Mouse (Mus musculus) embryonic facial prominence, embryonic 13.5 days (tissue): ENCODE results near the gene Usp36. TPM values are rescaled to one million over a fixed set of nuclear protein-coding genes. Genes with fewer than 3 reads are reported as not detected.

Source experiments
- ATAC-seq: fragments of 200-750 bp; cut with Nextera tagmentation; 2 replicates; pipeline ENCODE4 v1.8.0; 2017; ENCODE audit warnings: low read depth; ENCODE audit not compliant: insufficient number of reproducible peaks, insufficient read depth, low FRiP score, low TSS enrichment
- H3K27ac ChIP-seq: fragments of 300-500 bp; sonication (generic); 2 replicates; pipeline ENCODE4 v1.5.1; 2015; ENCODE audit warnings: moderate library complexity, mild to moderate bottlenecking, inconsistent platforms
- H3K27me3 ChIP-seq: fragments of 300-500 bp; sonication (generic); 2 replicates; pipeline ENCODE4 v1.6.1; 2015; ENCODE audit warnings: mild to moderate bottlenecking, inconsistent platforms
- H3K36me3 ChIP-seq: fragments of 300-500 bp; sonication (generic); 2 replicates; pipeline ENCODE4 v1.6.1; 2015; ENCODE audit warnings: mild to moderate bottlenecking, inconsistent platforms
- H3K4me1 ChIP-seq: fragments of 300-500 bp; sonication (generic); 2 replicates; pipeline ENCODE4 v1.6.1; 2015; ENCODE audit warnings: inconsistent platforms
- H3K4me2 ChIP-seq: fragments of 300-500 bp; sonication (generic); 2 replicates; pipeline ENCODE4 v1.6.1; 2015; ENCODE audit warnings: moderate library complexity, mild to moderate bottlenecking, inconsistent platforms
- H3K4me3 ChIP-seq: fragments of 300-500 bp; sonication (generic); 2 replicates; pipeline ENCODE4 v1.5.1; 2015; ENCODE audit warnings: mild to moderate bottlenecking, inconsistent platforms
- H3K9ac ChIP-seq: fragments of 300-500 bp; sonication (generic); 2 replicates; pipeline ENCODE4 v1.6.1; 2015; ENCODE audit warnings: mild to moderate bottlenecking, inconsistent platforms
- H3K9me3 ChIP-seq: fragments of 300-500 bp; sonication (generic); 2 replicates; pipeline ENCODE4 v1.6.1; 2016; ENCODE audit warnings: inconsistent platforms
- WGBS: fragments of 180-500 bp; shearing (Covaris S2); methylation state at CpG from one replicate; pipeline ENCODE4 v1.1.7; 2015; ENCODE audit warnings: mixed read lengths; 5-methylcytosine and 5-hydroxymethylcytosine counted together
- polyA plus RNA-seq: library from polyadenylated mRNA; unstranded; fragments of >200 nt; fragmentation: Nextera tagmentation; extraction: Ambion mirVana; gene quantifications from 2 replicates; pipeline ENCODE4 v1.2.1, GENCODE M21; 2015

The Usp36 gene
- polyA plus RNA-seq, 1 experiment from 2014 or later = 24.0 TPM

GRCm38 (mm10) chr11:118247359-118248095 lies 42.5 kb downstream of the Usp36 start:
- H3K4me1 ChIP-seq = peaks cover 35% of the 10 kb centered on the region
- H3K9me3 ChIP-seq = no peaks in the 10 kb centered on the region
- H3K4me3 ChIP-seq = peak overlapping the region; percentile 87
- no peaks in the 10 kb centered on the region for H3K27me3 ChIP-seq
- ATAC-seq = no peak
- peak overlapping the region; percentile 91 for H3K9ac ChIP-seq
- no peaks in the 10 kb centered on the region for H3K36me3 ChIP-seq
- H3K27ac ChIP-seq = peak overlapping the region; percentile 69
- H3K4me2 ChIP-seq = peak overlapping the region; percentile 89
- WGBS = 1% methylated on average over 43 of the region's 43 CpGs

- peak overlapping the region; percentile 91 for H3K9ac ChIP-seq
- no peaks in the 10 kb centered on the region for H3K27me3 ChIP-seq
- H3K4me3 ChIP-seq = peak overlapping the region; percentile 87
- 0 out of 2 replicates have a peak overlapping the region, but pooled peaks have one; percentile 69 for H3K27ac ChIP-seq
- H3K36me3 ChIP-seq = no peaks in the 10 kb centered on the region
- peak overlapping the region; percentile 89 for H3K4me2 ChIP-seq
- H3K9me3 ChIP-seq = no peaks in the 10 kb centered on the region
- ATAC-seq = no peak
- H3K4me1 ChIP-seq = peaks cover 43% of the 10 kb centered on the region
- WGBS = 42% methylated on average over 5 of the region's 5 CpGs
Measured at GRCm38 (mm10) chr11:118246724-118247123, 43.3 kb downstream of the Usp36 start.

GRCm38 (mm10) chr11:118245130-118245529 lies 44.9 kb downstream of the Usp36 start:
- H3K4me1 ChIP-seq = peaks cover 56% of the 10 kb centered on the region
- H3K4me2 ChIP-seq = no peak overlapping the region
- WGBS = 89% methylated on average over 2 of the region's 2 CpGs
- H3K9ac ChIP-seq = 0 out of 2 replicates have a peak overlapping the region, but pooled peaks have one; percentile 44
- no peaks in the 10 kb centered on the region for H3K36me3 ChIP-seq
- no peak overlapping the region for H3K27ac ChIP-seq
- ATAC-seq = no peak
- H3K4me3 ChIP-seq = no peak overlapping the region
- H3K27me3 ChIP-seq = no peaks in the 10 kb centered on the region
- no peaks in the 10 kb centered on the region for H3K9me3 ChIP-seq

GRCm38 (mm10) chr11:118243627-118244261 lies 46.3 kb downstream of the Usp36 start:
- Histone ChIP-seq H3K9ac (no peak overlapping the region), H3K4me2 (no peak overlapping the region), H3K4me3 (no peak overlapping the region), H3K4me1 (peaks cover 60% of the 10 kb centered on the region), H3K27me3 (no peaks in the 10 kb centered on the region), H3K27ac (no peak overlapping the region), H3K36me3 (no peaks in the 10 kb centered on the region), H3K9me3 (no peaks in the 10 kb centered on the region)
- 88% methylated on average over 6 of the region's 6 CpGs for WGBS
- ATAC-seq = no peak

GRCm38 (mm10) chr11:118242506-118242905 lies 47.5 kb downstream of the Usp36 start:
- H3K4me1 ChIP-seq = peaks cover 72% of the 10 kb centered on the region
- no peaks in the 10 kb centered on the region for H3K36me3 ChIP-seq
- 43% methylated on average over 4 of the region's 4 CpGs for WGBS
- H3K4me2 ChIP-seq = no peak overlapping the region
- no peak for ATAC-seq
- H3K9ac ChIP-seq = no peak overlapping the region
- no peaks in the 10 kb centered on the region for H3K9me3 ChIP-seq
- H3K27ac ChIP-seq = peak overlapping the region; percentile 16; the same call in 1 of the 2 replicates
- H3K27me3 ChIP-seq = no peaks in the 10 kb centered on the region
- H3K4me3 ChIP-seq = no peak overlapping the region

- 0 out of 2 replicates have a peak overlapping the region, but pooled peaks have one; percentile 56 for H3K9ac ChIP-seq
Measured at GRCm38 (mm10) chr11:118240388-118240787, 49.7 kb downstream of the Usp36 start.

GRCm38 (mm10) chr11:118239281-118240198 lies 50.5 kb downstream of the Usp36 start:
- H3K9ac ChIP-seq = peak overlapping the region; percentile 56
- H3K4me3 ChIP-seq = peak overlapping the region; percentile 4; the same call in 1 of the 2 replicates
- no peaks in the 10 kb centered on the region for H3K9me3 ChIP-seq
- peak overlapping the region; percentile 53 for H3K4me2 ChIP-seq
- H3K36me3 ChIP-seq = no peaks in the 10 kb centered on the region
- ATAC-seq = peak; percentile 78; the same call in 1 of the 2 replicates
- no peaks in the 10 kb centered on the region for H3K27me3 ChIP-seq
- peaks cover 70% of the 10 kb centered on the region for H3K4me1 ChIP-seq
- H3K27ac ChIP-seq = peak overlapping the region; percentile 92
- 24% methylated on average over 14 of the region's 14 CpGs for WGBS

More at GRCm38 (mm10) chr11:118240388-118240787, 49.7 kb downstream of the Usp36 start:
- Histone ChIP-seq H3K4me2 (peak overlapping the region; percentile 53), H3K36me3 (no peaks in the 10 kb centered on the region), H3K4me3 (no peak overlapping the region), H3K27ac (peak overlapping the region; percentile 92), H3K27me3 (no peaks in the 10 kb centered on the region), H3K4me1 (peaks cover 64% of the 10 kb centered on the region), H3K9me3 (no peaks in the 10 kb centered on the region)
- no peak for ATAC-seq
- whole genome bisulfite sequencing = 37% methylated on average over 4 of the region's 4 CpGs

GRCm38 (mm10) chr11:118236520-118237190 lies 53.4 kb downstream of the Usp36 start:
- Histone ChIP-seq H3K4me2 (no peak overlapping the region), H3K9me3 (no peaks in the 10 kb centered on the region), H3K4me1 (peaks cover 77% of the 10 kb centered on the region), H3K27me3 (no peaks in the 10 kb centered on the region), H3K36me3 (no peaks in the 10 kb centered on the region), H3K27ac (no peak overlapping the region; the same call in 1 of the 2 replicates), H3K9ac (0 out of 2 replicates have a peak overlapping the region, but pooled peaks have one; percentile 22), H3K4me3 (no peak overlapping the region)
- ATAC-seq = no peak
- 50% methylated on average over 6 of the region's 6 CpGs for WGBS

- H3K9ac ChIP-seq = no peak overlapping the region
- no peak overlapping the region for H3K4me2 ChIP-seq
- no peak overlapping the region for H3K4me3 ChIP-seq
- no peak for ATAC-seq
- H3K27ac ChIP-seq = peak overlapping the region; percentile 33; the same call in 1 of the 2 replicates
- no peaks in the 10 kb centered on the region for H3K36me3 ChIP-seq
- no peaks in the 10 kb centered on the region for H3K27me3 ChIP-seq
- 86% methylated on average over 7 of the region's 7 CpGs for WGBS
- peaks cover 79% of the 10 kb centered on the region for H3K4me1 ChIP-seq
- no peaks in the 10 kb centered on the region for H3K9me3 ChIP-seq
Measured at GRCm38 (mm10) chr11:118234929-118235328, 55.1 kb downstream of the Usp36 start.

GRCm38 (mm10) chr11:118234500-118234899 lies 55.5 kb downstream of the Usp36 start:
- Histone ChIP-seq H3K27me3 (no peaks in the 10 kb centered on the region), H3K4me3 (no peak overlapping the region), H3K4me1 (peaks cover 78% of the 10 kb centered on the region), H3K9ac (no peak overlapping the region), H3K4me2 (no peak overlapping the region), H3K9me3 (no peaks in the 10 kb centered on the region), H3K36me3 (no peaks in the 10 kb centered on the region), H3K27ac (peak overlapping the region; percentile 33; the same call in 1 of the 2 replicates)
- ATAC-seq = no peak
- 79% methylated on average over 6 of the region's 6 CpGs for WGBS
